Mouse (Mus musculus): ENCODE data around the gene Nppc. TPM values are rescaled to one million over a fixed set of nuclear protein-coding genes. Genes with fewer than 3 reads are reported as not detected.

The Nppc gene
- 0.43 and 0.64 TPM in 2 replicates for polyA plus RNA-seq (2015; fragmentation: Nextera tagmentation; extraction: Ambion mirVana)

- Histone ChIP-seq H3K4me2 (replicated peaks) (peak within 1 kb of the TSS; percentile 100), H3K9me3 (no peaks in the 10 kb centered on the region), H3K27ac (no peak within 1 kb of the TSS), H3K27me3 (replicated peaks) (peaks cover 37% of the 10 kb centered on the region), H3K4me1 (replicated peaks) (peaks cover 12% of the 10 kb centered on the region), H3K36me3 (no peaks in the 10 kb centered on the region), H3K4me3 (replicated peaks) (peak within 1 kb of the TSS; percentile 50), H3K9ac (peak within 1 kb of the TSS; percentile 40)
- WGBS, result 4% methylated on average over 59 of the region's 59 CpGs
- ATAC-seq, result peak; percentile 94
These were observed at the start of gene Nppc for GRCm38 (mm10) chr1:86670279-86671038. Gene Nppc, minus strand, starts transcription at chr1:86670571.

GRCm38 (mm10) chr1:86719391-86719790, 49.0 kb upstream of the Nppc start:
- 74% methylated on average over 4 of the region's 4 CpGs for WGBS
- Histone ChIP-seq H3K4me3 (replicated peaks) (no peak overlapping the region), H3K9me3 (no peaks in the 10 kb centered on the region), H3K4me1 (replicated peaks) (no peaks in the 10 kb centered on the region), H3K27me3 (replicated peaks) (no peaks in the 10 kb centered on the region), H3K27ac (no peak overlapping the region), H3K4me2 (replicated peaks) (no peak overlapping the region), H3K36me3 (no peaks in the 10 kb centered on the region), H3K9ac (no peak overlapping the region)
- ATAC-seq, result no peak

- Histone ChIP-seq H3K9ac (no peak overlapping the region), H3K27me3 (replicated peaks) (no peaks in the 10 kb centered on the region), H3K4me1 (replicated peaks) (no peaks in the 10 kb centered on the region), H3K27ac (no peak overlapping the region), H3K9me3 (no peaks in the 10 kb centered on the region), H3K4me2 (replicated peaks) (no peak overlapping the region), H3K4me3 (replicated peaks) (no peak overlapping the region), H3K36me3 (no peaks in the 10 kb centered on the region)
- 95% methylated on average over 1 of the region's 1 CpGs for WGBS
- no peak for ATAC-seq
These were observed 47.8 kb upstream of the Nppc start for GRCm38 (mm10) chr1:86718190-86718589.

GRCm38 (mm10) chr1:86713054-86713453, 42.7 kb upstream of the Nppc start:
- 83% methylated on average over 4 of the region's 4 CpGs for WGBS
- no peak overlapping the region for H3K27ac ChIP-seq
- no peaks in the 10 kb centered on the region for H3K27me3 ChIP-seq (replicated peaks)
- H3K4me1 ChIP-seq (replicated peaks), result no peaks in the 10 kb centered on the region
- H3K36me3 ChIP-seq, result no peaks in the 10 kb centered on the region
- H3K4me3 ChIP-seq (replicated peaks), result no peak overlapping the region
- H3K9ac ChIP-seq, result no peak overlapping the region
- H3K4me2 ChIP-seq (replicated peaks), result no peak overlapping the region
- no peaks in the 10 kb centered on the region for H3K9me3 ChIP-seq
- ATAC-seq, result peak; percentile 82

- no peak overlapping the region for H3K4me3 ChIP-seq (replicated peaks)
- no peak overlapping the region for H3K27ac ChIP-seq
- no peak overlapping the region for H3K9ac ChIP-seq
- no peaks in the 10 kb centered on the region for H3K4me1 ChIP-seq (replicated peaks)
- no peaks in the 10 kb centered on the region for H3K36me3 ChIP-seq
- no peaks in the 10 kb centered on the region for H3K27me3 ChIP-seq (replicated peaks)
- no peak overlapping the region for H3K4me2 ChIP-seq (replicated peaks)
- no peak for ATAC-seq
- H3K9me3 ChIP-seq, result no peaks in the 10 kb centered on the region
- WGBS, result 93% methylated on average over 2 of the region's 2 CpGs
These were observed 41.7 kb upstream of the Nppc start for GRCm38 (mm10) chr1:86712045-86712444.

GRCm38 (mm10) chr1:86709546-86709945, 39.2 kb upstream of the Nppc start:
- H3K4me3 ChIP-seq (replicated peaks), result no peak overlapping the region
- no peaks in the 10 kb centered on the region for H3K4me1 ChIP-seq (replicated peaks)
- no peak overlapping the region for H3K9ac ChIP-seq
- H3K4me2 ChIP-seq (replicated peaks), result no peak overlapping the region
- no peak overlapping the region for H3K27ac ChIP-seq
- ATAC-seq, result no peak
- no peaks in the 10 kb centered on the region for H3K36me3 ChIP-seq
- H3K27me3 ChIP-seq (replicated peaks), result no peaks in the 10 kb centered on the region
- H3K9me3 ChIP-seq, result no peaks in the 10 kb centered on the region
- 89% methylated on average over 4 of the region's 4 CpGs for WGBS

- no peak overlapping the region for H3K9ac ChIP-seq
- no peak overlapping the region for H3K4me3 ChIP-seq (replicated peaks)
- H3K36me3 ChIP-seq, result no peaks in the 10 kb centered on the region
- H3K9me3 ChIP-seq, result no peaks in the 10 kb centered on the region
- H3K4me2 ChIP-seq (replicated peaks), result no peak overlapping the region
- no peak overlapping the region for H3K27ac ChIP-seq
- H3K27me3 ChIP-seq (replicated peaks), result no peaks in the 10 kb centered on the region
- no peak for ATAC-seq
- H3K4me1 ChIP-seq (replicated peaks), result 0 out of 2 replicates have a peak, but pooled peaks cover 6% of the 10 kb centered on the region
- WGBS, result 81% methylated on average over 3 of the region's 3 CpGs
These were observed 35.1 kb upstream of the Nppc start for GRCm38 (mm10) chr1:86705461-86705860.

- Histone ChIP-seq H3K4me3 (replicated peaks) (peak overlapping the region; percentile 87), H3K36me3 (no peaks in the 10 kb centered on the region), H3K4me2 (replicated peaks) (peak overlapping the region; percentile 85), H3K27me3 (replicated peaks) (no peaks in the 10 kb centered on the region), H3K9me3 (no peaks in the 10 kb centered on the region), H3K27ac (peak overlapping the region; percentile 87), H3K9ac (peak overlapping the region; percentile 80), H3K4me1 (replicated peaks) (0 out of 2 replicates have a peak, but pooled peaks cover 6% of the 10 kb centered on the region)
- no peak for ATAC-seq
- under 1% methylated on average over 27 of the region's 27 CpGs for WGBS
These were observed 33.6 kb upstream of the Nppc start for GRCm38 (mm10) chr1:86703965-86704326.

- no peaks in the 10 kb centered on the region for H3K36me3 ChIP-seq
- peak within 1 kb of the TSS; percentile 85 for H3K4me2 ChIP-seq (replicated peaks)
- H3K9ac ChIP-seq, result peak within 1 kb of the TSS; percentile 80
- peak within 1 kb of the TSS; percentile 87 for H3K27ac ChIP-seq
- 0 out of 2 replicates have a peak, but pooled peaks cover 6% of the 10 kb centered on the region for H3K4me1 ChIP-seq (replicated peaks)
- peak within 1 kb of the TSS; percentile 87 for H3K4me3 ChIP-seq (replicated peaks)
- H3K27me3 ChIP-seq (replicated peaks), result no peaks in the 10 kb centered on the region
- WGBS, result 2% methylated on average over 54 of the region's 54 CpGs
- peak; percentile 97 for ATAC-seq
- H3K9me3 ChIP-seq, result no peaks in the 10 kb centered on the region
These were observed 33.1 kb upstream of the Nppc start, which contains the start of gene Dis3l2 for GRCm38 (mm10) chr1:86703300-86703964. Gene Dis3l2, plus strand, starts transcription at chr1:86703808.

GRCm38 (mm10) chr1:86700367-86700766, 30.0 kb upstream of the Nppc start:
- H3K27ac ChIP-seq, result no peak overlapping the region
- WGBS, result 48% methylated on average over 7 of the region's 7 CpGs
- H3K4me2 ChIP-seq (replicated peaks), result no peak overlapping the region
- H3K4me3 ChIP-seq (replicated peaks), result no peak overlapping the region
- H3K4me1 ChIP-seq (replicated peaks), result 0 out of 2 replicates have a peak, but pooled peaks cover 6% of the 10 kb centered on the region
- no peaks in the 10 kb centered on the region for H3K9me3 ChIP-seq
- H3K9ac ChIP-seq, result no peak overlapping the region
- no peaks in the 10 kb centered on the region for H3K27me3 ChIP-seq (replicated peaks)
- no peak for ATAC-seq
- H3K36me3 ChIP-seq, result no peaks in the 10 kb centered on the region

GRCm38 (mm10) chr1:86699346-86700136, 29.2 kb upstream of the Nppc start:
- Histone ChIP-seq H3K36me3 (no peaks in the 10 kb centered on the region), H3K9me3 (no peaks in the 10 kb centered on the region), H3K27me3 (replicated peaks) (no peaks in the 10 kb centered on the region), H3K27ac (no peak overlapping the region), H3K4me2 (replicated peaks) (no peak overlapping the region), H3K4me1 (replicated peaks) (0 out of 2 replicates have a peak, but pooled peaks cover 6% of the 10 kb centered on the region), H3K4me3 (replicated peaks) (no peak overlapping the region), H3K9ac (no peak overlapping the region)
- 69% methylated on average over 11 of the region's 11 CpGs for WGBS
- ATAC-seq, result no peak

- 44% methylated on average over 2 of the region's 2 CpGs for WGBS
- H3K36me3 ChIP-seq, result no peaks in the 10 kb centered on the region
- no peak overlapping the region for H3K27ac ChIP-seq
- H3K27me3 ChIP-seq (replicated peaks), result no peaks in the 10 kb centered on the region
- no peak for ATAC-seq
- no peak overlapping the region for H3K9ac ChIP-seq
- no peak overlapping the region for H3K4me2 ChIP-seq (replicated peaks)
- H3K4me1 ChIP-seq (replicated peaks), result 0 out of 2 replicates have a peak, but pooled peaks cover 6% of the 10 kb centered on the region
- no peaks in the 10 kb centered on the region for H3K9me3 ChIP-seq
- H3K4me3 ChIP-seq (replicated peaks), result no peak overlapping the region
These were observed 28.4 kb upstream of the Nppc start for GRCm38 (mm10) chr1:86698721-86699120.

All from intestine, embryonic 15.5 days (tissue).